Mouse (Mus musculus) lung, postnatal 36 days (tissue): ENCODE results near the gene Trarg1.

Experiments used
- DNase-seq: peaks from one replicate; pipeline ENCODE4 v3.0.0; 2022; ENCODE audit warnings: mixed read lengths

Trarg1 gene

DNA sequence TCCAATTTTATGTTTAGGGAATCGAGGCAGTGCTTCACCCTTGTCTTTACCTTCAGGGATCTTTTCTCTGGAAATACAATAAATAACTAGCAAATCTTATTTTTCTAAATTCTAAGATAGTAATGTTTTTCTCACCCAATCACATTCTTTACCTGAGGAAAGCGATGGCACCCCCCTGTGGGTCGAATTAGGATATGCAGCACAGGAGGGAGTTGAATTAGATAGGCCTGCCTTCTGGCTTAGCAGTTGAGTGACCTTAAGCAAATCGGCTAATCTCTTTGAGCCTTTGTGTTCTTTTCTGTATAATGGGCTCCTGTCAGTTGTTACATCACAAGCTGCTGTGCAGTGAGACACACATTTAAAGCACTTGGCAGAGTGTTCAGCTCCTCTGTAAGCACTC lies 4.9 kb upstream of the Trarg1 start:
- no peak for DNase-seq

GRCm38 (mm10) chr11:76685604-76686003 lies 6.0 kb downstream of the Trarg1 start:
- no peak for DNase-seq

DNA sequence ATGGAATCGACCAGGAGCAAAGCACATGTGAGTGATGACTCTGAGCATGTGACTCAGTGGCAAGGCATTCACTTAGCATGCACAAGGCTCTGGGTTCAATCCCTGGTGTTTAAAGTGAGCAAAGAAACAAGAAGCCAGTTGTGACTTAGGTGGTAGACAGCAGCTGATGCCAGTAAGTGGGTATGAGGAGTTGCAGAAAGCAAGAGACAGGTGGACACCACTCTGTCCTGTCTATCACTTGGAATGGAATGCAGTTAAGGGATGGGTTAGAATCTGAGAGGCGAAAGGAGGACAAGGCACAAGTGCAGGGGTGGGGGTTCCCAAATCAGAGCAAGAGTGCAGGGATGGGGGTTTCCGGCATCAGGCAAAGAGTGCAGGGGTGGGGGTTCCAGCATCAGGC lies 12.5 kb downstream of the Trarg1 start:
- no peak for DNase-seq

DNA sequence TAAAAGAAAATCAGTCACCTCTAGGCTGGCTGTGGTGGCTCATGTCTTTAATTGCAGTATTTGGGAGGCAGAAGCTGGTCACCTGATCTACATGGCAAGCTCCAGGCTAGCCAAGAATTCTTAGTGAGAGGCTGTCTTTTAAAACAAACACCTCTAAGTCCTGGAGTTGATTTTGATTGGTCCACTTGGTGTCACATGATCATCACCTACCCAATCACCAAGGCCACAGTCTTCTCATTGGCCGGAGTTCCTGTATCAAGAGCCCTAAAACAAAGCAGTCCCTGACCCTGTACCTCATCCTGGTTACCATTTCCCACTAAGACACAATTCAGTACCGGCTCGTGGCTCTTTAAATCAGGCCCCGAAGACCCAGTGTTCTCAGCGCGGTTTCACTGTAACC lies 16.2 kb downstream of the Trarg1 start:
- peak; percentile 18 for DNase-seq

DNA sequence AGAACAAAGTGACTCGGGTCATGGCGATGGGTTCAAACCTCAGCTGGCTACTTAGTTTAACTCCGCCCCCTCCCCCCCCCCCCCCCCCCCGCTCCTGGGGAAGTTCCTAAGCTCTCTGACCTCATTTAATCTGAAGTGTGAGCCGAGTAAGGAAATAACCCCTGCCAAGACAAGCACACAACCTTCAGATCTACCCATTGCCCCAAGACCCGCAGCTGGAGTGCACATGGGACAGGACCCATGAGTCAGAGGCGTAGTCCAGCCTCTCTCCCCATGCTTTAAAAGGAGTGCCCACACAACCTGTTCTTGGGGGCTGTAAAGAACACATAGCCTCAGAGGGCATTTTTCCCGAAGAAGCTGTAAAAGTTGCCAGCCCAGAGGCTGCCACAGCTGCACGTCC lies 20.0 kb downstream of the Trarg1 start:
- DNase-seq = no peak

GRCm38 (mm10) chr11:76707656-76708055 lies 28.0 kb downstream of the Trarg1 start:
- no peak for DNase-seq

DNA sequence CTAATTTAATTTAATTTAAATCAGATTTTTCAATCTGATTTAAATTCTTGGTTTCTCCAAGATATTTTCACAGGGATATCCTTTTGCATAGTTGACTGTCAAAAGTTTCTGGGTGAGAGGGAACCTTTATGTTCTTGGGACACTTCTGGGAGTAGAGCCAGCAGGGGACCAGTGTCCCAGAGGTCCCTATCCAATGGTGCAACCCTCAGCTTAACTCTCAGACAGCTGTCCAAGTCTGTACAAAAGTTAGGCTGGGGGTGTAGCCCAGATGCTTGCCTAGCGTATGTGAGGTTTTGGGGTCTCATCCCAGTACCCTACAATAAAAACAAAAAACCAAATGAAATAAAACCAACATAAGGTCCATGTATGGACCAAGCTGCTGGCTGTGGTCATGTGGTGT lies 28.5 kb downstream of the Trarg1 start:
- peak; percentile 23 for DNase-seq

DNA sequence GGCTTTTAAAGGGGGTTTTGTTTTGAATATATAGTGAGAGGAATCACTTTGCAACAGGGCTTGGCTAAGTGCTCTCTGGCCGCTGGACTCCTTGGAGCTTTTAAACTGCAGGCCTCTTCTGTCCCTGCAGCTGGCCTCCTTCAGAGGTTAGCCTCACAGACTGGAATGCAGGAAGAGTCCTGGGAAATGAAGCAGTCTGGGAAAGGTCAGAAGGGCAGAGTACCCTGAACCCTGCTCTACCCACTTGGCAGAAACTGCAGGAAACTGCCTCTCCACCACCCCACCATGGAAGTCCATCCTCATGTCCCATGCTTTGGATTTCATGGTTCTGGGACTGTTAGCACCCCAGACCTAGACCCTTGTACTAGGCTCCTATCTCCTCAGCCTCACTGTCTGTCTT lies 29.3 kb downstream of the Trarg1 start:
- DNase-seq = peak; percentile 31

GRCm38 (mm10) chr11:76709625-76710452 lies 30.2 kb downstream of the Trarg1 start:
- DNase-seq = peak; percentile 67

DNA sequence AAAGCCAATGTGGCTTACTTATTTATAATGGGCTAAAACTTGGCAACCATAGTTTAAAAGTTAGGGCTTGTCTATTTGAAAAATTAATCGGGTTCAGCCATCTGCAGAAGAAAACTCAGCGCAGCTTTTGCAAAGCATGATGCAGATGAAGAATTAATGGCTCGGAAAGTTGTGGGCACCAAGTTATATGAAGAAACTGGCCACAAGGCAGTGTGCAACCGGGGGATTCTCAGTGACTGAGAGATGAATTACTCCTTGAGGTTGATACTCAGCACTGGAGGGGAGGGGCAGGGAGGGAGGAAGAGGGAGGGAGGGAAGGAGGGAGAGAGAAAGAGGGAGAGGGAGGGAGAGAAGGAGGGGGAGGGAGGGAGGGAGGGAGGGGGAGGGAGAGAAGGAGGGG lies 37.4 kb downstream of the Trarg1 start:
- DNase-seq = no peak

GRCm38 (mm10) chr11:76723911-76724310 lies 44.3 kb downstream of the Trarg1 start:
- no peak for DNase-seq

- DNase-seq = no peak
Measured at GRCm38 (mm10) chr11:76728093-76728492, 48.5 kb downstream of the Trarg1 start.

DNA sequence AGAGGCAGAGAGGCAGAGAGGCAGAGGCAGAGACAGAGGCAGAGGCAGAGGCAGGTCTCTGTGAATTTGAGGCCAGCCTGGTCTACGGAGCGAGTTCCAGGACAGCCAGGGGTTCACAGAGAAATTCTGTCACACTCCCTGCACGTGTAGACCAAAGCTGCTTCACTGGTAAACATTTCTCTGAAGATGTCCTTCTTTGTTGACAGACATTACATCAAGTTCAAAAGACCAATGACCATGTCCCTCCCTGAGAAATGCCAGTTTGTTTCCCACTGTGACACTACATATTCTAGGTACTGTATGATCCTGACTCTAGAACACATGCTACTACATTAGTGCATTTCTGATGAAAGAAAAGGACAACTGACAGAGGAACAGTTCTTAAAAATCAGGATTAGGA lies 51.0 kb downstream of the Trarg1 start:
- DNase-seq = no peak

- DNase-seq = peak; percentile 28
Measured at GRCm38 (mm10) chr11:76734560-76734959, 55.0 kb downstream of the Trarg1 start.

DNA sequence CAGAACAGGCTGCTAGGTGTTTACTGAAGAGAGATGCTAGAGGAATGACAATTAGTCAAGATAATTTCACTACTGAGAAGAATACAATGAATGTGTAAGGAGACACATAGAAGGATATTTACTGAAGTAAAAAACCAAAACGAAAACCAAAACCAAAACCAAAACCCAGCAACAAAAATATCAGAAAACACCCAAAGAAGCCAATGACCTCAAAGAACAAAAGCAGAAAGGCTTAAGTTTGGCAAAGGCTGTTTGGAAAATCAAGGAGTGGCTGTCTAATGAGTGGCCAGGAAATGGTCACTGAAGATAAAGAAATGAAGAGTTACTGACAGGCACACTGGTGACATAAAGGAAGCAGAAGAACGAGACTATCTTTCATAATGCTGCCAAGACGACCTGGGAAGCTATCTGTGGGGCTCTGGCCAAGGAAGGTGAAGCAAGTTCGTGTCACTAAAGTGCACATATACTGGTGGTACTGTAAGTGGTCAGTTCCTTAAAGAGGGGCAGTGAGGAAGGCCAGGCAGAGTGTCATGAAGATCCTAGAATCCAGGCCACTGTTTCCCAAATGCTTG lies 56.2 kb downstream of the Trarg1 start:
- peak; percentile 15 for DNase-seq

- DNase-seq = peak; percentile 35
Measured at GRCm38 (mm10) chr11:76739125-76739524, 59.5 kb downstream of the Trarg1 start.

DNA sequence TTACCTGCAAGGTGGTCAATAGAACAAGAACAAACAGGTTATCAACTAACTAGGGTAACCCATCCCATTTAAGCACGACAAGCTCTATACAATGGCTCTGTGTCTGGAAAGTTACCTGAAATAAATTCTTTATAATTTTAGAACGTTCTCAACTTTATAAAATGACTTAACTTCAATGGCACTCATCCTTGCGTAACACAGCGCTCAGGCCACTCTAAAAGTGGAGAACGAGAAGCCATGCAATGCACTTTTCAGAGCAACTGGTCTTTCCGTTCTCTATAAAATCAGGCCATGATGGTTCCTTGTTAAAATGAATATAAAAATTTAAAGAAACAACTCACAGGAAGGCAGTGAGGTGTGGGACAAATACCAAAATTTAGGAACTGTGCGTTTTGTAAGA lies 62.9 kb downstream of the Trarg1 start:
- peak; percentile 55 for DNase-seq

- peak; percentile 57 for DNase-seq
Measured at GRCm38 (mm10) chr11:76744550-76744949, 64.9 kb downstream of the Trarg1 start.

GRCm38 (mm10) chr11:76745921-76746320 lies 66.3 kb downstream of the Trarg1 start:
- DNase-seq = no peak
